Mouse (Mus musculus) lung, postnatal 0 days (tissue): Measurements from ENCODE around the gene Arhgap15.

Experiments
- CTCF ChIP-seq: IDR thresholded peaks from 2 replicates; pipeline ENCODE4 v1.5.1; 2016; ENCODE audit warnings: antibody characterized with exemption, mild to moderate bottlenecking
- EP300 ChIP-seq: IDR thresholded peaks from 2 replicates; pipeline ENCODE4 v1.6.1; 2016; ENCODE audit warnings: antibody characterized with exemption, mild to moderate bottlenecking, control low read depth

DNA sequence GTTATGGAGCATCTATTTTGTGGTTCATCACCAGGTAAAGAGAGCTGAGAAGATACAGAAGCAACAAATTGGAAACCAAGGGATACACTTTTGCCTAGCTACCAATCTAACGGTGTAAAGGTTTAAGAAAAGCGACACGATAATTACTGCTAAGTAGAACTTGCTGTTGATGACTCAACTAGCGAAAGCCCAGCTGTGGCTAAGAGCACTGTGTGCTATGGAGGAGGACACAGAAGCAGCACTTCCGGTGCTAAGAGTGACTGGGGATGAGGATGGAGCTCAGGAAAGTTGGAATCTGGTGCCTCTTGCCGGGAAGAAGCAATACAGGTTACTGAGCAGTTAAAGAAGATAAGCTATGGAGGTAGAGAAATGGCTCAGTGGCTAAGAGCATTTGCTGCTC is 589.8 kb downstream of the Arhgap15 start:
- TF ChIP-seq CTCF (no peak), EP300 (no peak)
